ENCODE assay signal across 32 mouse cellular contexts in genomic region chr5:53175195-53175594, GRCm38 (mm10). TPM values are rescaled to one million over a fixed set of nuclear protein-coding genes. Genes with fewer than 3 reads are reported as not detected.
"Had no signal": no experiment of that assay in that cellular context is flagged by ENCODE, and none has a peak within 500 bp of the region (broad histone marks: within the 10 kb centered on the region; RNA-seq: fewer than 3 reads in every experiment).

No protein-coding gene starts in this region.

- H3K27ac ChIP-seq: limb, embryonic 10.5 days; limb, embryonic 12.5 days; limb, embryonic 13.5 days; limb, embryonic 15.5 days; liver, embryonic 12.5 days; liver, embryonic 13.5 days; liver, embryonic 14.5 days; liver, embryonic 15.5 days; lung, embryonic 15.5 days; macrophage; midbrain, embryonic 10.5 days; midbrain, embryonic 12.5 days; midbrain, embryonic 13.5 days; midbrain, embryonic 15.5 days; neural tube, embryonic 12.5 days had no signal

- ATAC-seq: liver, embryonic 12.5 days; liver, postnatal 0 days; lung, postnatal 0 days; midbrain, embryonic 13.5 days had no signal

- H3K9ac ChIP-seq: limb, embryonic 12.5 days; limb, embryonic 13.5 days; limb, embryonic 15.5 days; liver, embryonic 12.5 days; liver, embryonic 13.5 days; liver, embryonic 14.5 days; liver, embryonic 15.5 days; liver, postnatal 0 days; lung, embryonic 14.5 days; lung, embryonic 15.5 days; midbrain, embryonic 12.5 days; midbrain, embryonic 13.5 days; midbrain, embryonic 15.5 days; neural tube, embryonic 12.5 days; neural tube, embryonic 13.5 days had no signal

- DNase-seq: left cerebral cortex, postnatal 4 days; liver; liver, embryonic 13.5 days; liver, postnatal 0 days; lung, adult 18-20 months; lung, adult 2 months; lung, embryonic 14.5 days; lung, postnatal 10 days; lung, postnatal 14 days; lung, postnatal 36 days; lung, postnatal 4 days; midbrain, embryonic 14.5 days had no signal

- H3K36me3 ChIP-seq: limb, embryonic 10.5 days; limb, embryonic 12.5 days; limb, embryonic 13.5 days; limb, embryonic 15.5 days; liver, embryonic 12.5 days; liver, embryonic 13.5 days; liver, embryonic 15.5 days; lung, embryonic 15.5 days; midbrain, embryonic 10.5 days; midbrain, embryonic 12.5 days; midbrain, embryonic 13.5 days; midbrain, embryonic 15.5 days; neural tube, embryonic 12.5 days; neural tube, embryonic 13.5 days had no signal

- H3K4me1 ChIP-seq: limb, embryonic 10.5 days; limb, embryonic 12.5 days; limb, embryonic 13.5 days; limb, embryonic 15.5 days; liver, embryonic 12.5 days; liver, embryonic 13.5 days; liver, embryonic 15.5 days; lung, embryonic 15.5 days; megakaryocyte, embryonic 14.5 days; midbrain, embryonic 10.5 days; midbrain, embryonic 15.5 days had no signal

- H3K9me3 ChIP-seq: limb, embryonic 10.5 days; limb, embryonic 12.5 days; limb, embryonic 13.5 days; limb, embryonic 15.5 days; liver, embryonic 12.5 days; liver, embryonic 13.5 days; liver, embryonic 15.5 days; lung, embryonic 15.5 days; megakaryocyte, embryonic 14.5 days; midbrain, embryonic 10.5 days; midbrain, embryonic 12.5 days; midbrain, embryonic 13.5 days; midbrain, embryonic 15.5 days; neural tube, embryonic 12.5 days; neural tube, embryonic 13.5 days had no signal

- H3K4me3 ChIP-seq: limb, embryonic 10.5 days; limb, embryonic 12.5 days; limb, embryonic 13.5 days; limb, embryonic 15.5 days; liver, embryonic 12.5 days; liver, embryonic 13.5 days; liver, embryonic 15.5 days; lung, embryonic 15.5 days; megakaryocyte, embryonic 14.5 days; midbrain, embryonic 10.5 days; midbrain, embryonic 12.5 days; midbrain, embryonic 13.5 days; midbrain, embryonic 15.5 days; myocyte; neural tube, embryonic 12.5 days; neural tube, embryonic 13.5 days had no signal

- H3K27me3 ChIP-seq: limb, embryonic 12.5 days; limb, embryonic 13.5 days; limb, embryonic 15.5 days; liver, embryonic 12.5 days; liver, embryonic 13.5 days; liver, embryonic 15.5 days; lung, embryonic 15.5 days; megakaryocyte, embryonic 14.5 days; midbrain, embryonic 12.5 days; midbrain, embryonic 13.5 days; midbrain, embryonic 15.5 days; neural tube, embryonic 12.5 days; neural tube, embryonic 13.5 days had no signal

RNA-seq across cellular contexts. Expression of gene Sel1l3, which starts 38.5 kb away (rescaled TPM):
- total RNA-seq: megakaryocyte progenitor cell, adult 5-6 weeks; megakaryocyte-erythroid progenitor cell, adult 5-6 weeks had no signal
